Mouse (Mus musculus) adrenal gland, adult 2 months (tissue): Measurements from ENCODE around the gene Pafah1b1. TPM values are rescaled to one million over a fixed set of nuclear protein-coding genes. Genes with fewer than 3 reads are reported as not detected.
A peak's percentile ranks its signal among the peaks of the same experiment; 100 is the strongest.

Experiments
- DNase-seq: peaks from one replicate; pipeline ENCODE4 v3.0.0; 2021
- polyA plus RNA-seq: library from polyadenylated mRNA; depleted of rRNA; stranded (reverse); fragments of >200 nt; gene quantifications from 2 replicates; pipeline ENCODE4 v1.2.3, GENCODE M21; 2012
- total RNA-seq, 2 experiments: library from RNA; stranded (reverse); gene quantifications; 2 replicates each; pipeline ENCODE4 v1.2.3; 2021

The Pafah1b1 gene
- total and polyA plus RNA-seq, 3 experiments = 8.2 to 185 (median 171) TPM

GRCm38 (mm10) chr11:74721141-74721540 lies 3.3 kb downstream of the Pafah1b1 start:
- no peak for DNase-seq

DNA sequence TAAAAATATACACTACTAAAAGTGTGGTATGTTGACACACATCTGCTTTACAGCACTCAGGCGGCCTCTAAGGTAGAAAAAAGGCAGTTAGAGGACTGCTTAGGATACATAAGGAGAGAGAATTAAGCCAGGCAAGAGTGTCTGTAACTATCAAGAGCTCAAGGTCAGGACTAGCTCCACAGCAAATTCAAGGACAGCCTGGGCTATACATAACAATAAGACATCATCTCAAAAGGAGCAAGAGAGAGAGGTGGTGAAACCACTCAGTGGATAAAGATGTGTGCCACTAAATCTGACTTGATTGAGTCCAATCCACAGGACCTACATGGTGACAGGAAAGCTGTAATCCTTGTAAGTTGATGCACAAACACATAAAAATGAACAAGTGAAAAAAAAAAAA lies 3.8 kb downstream of the Pafah1b1 start:
- DNase-seq = no peak

GRCm38 (mm10) chr11:74715971-74716525 lies 8.4 kb downstream of the Pafah1b1 start:
- peak; percentile 34 for DNase-seq

DNA sequence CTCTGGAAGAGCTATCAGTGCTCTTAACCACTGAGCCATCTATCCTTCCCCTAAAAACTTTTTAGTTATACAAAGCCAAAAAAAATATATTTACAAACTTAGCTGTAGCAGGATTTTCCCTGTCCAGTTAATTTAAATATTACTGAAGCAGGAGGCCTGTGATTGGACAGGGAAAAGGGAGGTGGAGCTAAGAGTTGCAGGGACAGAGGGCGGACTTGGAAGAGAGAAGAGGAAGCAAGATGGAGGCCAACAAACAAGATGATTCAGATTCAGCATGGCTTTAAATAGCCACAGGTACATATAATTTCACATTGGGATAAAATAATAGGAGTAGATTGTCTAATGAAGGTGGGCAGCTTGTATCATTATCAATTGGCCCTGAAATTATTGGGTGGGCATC lies 13.8 kb downstream of the Pafah1b1 start:
- no peak for DNase-seq

DNA sequence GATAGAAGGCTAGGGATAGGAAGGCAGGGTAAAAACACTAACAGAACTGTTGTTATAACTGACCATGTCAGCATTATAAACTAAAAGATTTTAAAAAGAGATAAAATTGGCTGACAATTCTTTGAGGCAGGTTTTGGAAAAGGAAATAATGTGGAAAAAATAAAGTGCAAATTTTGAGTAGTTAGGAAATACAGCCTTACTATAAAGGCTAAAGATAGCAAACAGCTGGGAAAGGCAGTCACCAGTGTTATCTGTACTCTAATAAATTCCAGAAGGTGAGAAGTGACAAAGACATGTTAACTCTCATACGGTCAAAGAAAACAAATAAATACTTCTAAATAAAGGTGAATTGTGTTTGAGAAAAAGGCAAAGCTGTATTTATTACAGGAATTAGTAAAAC lies 15.7 kb downstream of the Pafah1b1 start:
- DNase-seq = no peak

- no peak for DNase-seq
These were observed 20.4 kb downstream of the Pafah1b1 start for GRCm38 (mm10) chr11:74704068-74704467.

DNA sequence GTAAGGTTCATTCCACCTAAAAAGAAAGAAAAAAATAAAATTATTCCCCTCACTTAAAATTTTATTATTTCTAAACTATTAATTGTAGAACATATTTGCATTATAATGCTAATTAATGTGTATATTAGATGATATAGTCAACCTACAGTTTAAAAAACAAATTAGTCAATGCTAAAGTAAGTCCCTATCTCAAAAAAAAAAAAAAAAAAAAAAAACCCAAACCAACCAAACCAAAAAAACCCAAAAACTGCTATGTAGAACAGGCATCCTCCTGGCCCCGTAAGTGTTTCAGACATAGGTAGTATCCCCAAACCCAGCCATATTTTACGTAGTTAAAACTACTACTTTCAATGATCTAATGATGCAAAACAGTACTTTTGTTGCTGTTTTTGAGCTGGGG lies 25.0 kb downstream of the Pafah1b1 start:
- DNase-seq = no peak

DNA sequence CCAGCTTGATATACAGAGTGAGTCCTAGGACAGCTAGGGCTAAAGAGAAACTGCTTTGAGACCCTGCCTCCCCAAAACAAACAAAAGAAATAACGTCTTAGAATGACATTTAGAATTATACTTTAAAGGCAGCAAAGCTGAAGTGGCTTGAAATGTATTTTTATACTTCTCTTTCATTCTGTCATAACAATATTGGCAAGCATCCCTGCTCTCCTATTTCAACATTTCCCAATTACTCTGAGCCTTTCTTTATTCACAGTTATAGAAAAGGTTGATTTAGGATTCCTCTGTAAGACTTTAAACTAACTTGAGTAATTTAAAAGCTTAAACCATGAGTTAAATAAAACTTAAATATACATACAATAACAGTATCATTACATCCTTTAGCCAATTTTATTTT lies 32.3 kb downstream of the Pafah1b1 start:
- no peak for DNase-seq

- no peak for DNase-seq
These were observed 49.3 kb downstream of the Pafah1b1 start for GRCm38 (mm10) chr11:74675156-74675555.

- no peak for DNase-seq
These were observed 49.8 kb downstream of the Pafah1b1 start for GRCm38 (mm10) chr11:74674713-74675112.

- no peak for DNase-seq
These were observed 50.9 kb downstream of the Pafah1b1 start for GRCm38 (mm10) chr11:74673561-74673960.

- no peak for DNase-seq
These were observed 51.5 kb downstream of the Pafah1b1 start for GRCm38 (mm10) chr11:74672901-74673513.

GRCm38 (mm10) chr11:74671839-74672238 lies 52.6 kb downstream of the Pafah1b1 start:
- DNase-seq = no peak

GRCm38 (mm10) chr11:74671013-74671412 lies 53.5 kb downstream of the Pafah1b1 start:
- DNase-seq = no peak

DNA sequence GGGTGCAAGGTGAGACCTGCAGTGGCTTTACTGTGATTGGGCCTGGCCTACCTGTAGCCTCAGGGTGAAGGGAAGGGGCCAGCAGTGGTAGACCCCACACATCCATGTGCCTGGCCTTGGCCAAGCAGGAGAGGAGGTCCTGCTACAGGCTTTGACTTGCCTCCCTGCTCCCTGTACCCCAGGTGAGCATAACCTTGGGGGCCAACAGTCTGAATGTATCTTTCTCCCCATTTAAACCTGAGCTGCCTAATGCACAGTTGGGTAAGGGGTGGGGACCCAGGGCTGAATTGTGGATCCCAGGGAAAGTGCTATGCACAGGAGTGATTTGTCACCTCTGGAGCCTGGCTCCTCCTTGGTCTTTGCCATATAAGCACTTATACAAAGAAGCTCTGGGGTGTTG lies 54.3 kb downstream of the Pafah1b1 start:
- DNase-seq = no peak

- DNase-seq = no peak
These were observed 55.5 kb downstream of the Pafah1b1 start for GRCm38 (mm10) chr11:74668971-74669370.

GRCm38 (mm10) chr11:74668466-74668865 lies 56.0 kb downstream of the Pafah1b1 start:
- DNase-seq = no peak

DNA sequence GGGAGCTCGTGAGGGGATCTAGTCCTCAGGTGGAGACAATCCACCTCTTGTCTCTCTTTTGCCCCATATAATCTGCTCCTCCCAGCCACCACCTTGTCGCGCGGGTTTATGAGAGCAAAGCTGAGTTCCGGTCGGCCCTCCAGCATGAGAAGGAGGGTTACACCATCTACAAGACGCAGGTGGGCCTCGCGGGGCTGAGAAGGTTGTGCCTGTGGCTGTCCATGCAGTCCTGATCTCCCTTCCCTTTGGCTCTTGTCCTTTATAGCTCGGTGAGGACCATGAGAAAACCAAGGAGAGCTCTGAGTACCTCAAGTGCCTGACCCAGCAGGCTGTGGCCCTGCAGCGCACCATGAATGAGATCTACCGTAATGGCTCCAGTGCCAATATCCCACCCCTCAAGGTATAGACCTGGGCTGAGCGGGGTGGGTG lies 56.9 kb downstream of the Pafah1b1 start:
- no peak for DNase-seq

DNA sequence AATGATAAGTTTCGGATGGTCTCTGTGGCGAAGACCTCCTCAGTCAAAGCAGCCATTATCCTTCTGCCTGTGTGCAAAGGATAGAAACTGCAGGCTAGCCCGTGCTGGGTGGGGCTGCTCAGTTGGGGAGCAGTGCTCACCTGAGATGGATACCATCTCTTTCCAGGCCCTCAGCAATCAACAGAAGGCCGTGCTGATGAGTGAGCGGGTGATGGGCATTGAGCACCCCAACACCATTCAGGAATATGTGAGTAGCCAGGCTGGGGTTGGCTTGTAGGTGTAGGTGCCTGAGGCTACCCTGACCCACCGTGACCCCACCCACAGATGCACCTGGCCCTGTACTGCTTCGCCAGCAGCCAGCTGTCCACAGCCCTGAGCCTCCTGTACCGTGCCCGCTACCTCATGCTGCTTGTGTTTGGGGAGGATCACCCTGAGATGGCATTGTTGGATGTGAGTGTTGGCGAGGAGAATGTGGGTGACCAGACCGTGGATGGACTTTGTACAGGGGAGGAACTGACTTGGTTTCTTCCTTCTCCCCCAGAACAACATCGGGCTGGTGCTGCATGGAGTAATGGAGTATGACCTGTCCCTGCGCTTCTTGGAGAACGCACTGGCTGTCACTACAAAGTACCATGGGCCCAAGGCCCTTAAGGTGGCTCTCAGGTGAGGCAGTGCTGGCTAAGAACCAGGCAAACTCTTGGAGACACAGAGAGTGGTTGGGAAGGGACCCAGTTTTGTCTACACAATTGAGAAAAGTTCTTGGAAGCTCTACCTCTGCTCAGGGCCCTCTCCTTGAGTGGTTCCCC lies 57.5 kb downstream of the Pafah1b1 start:
- DNase-seq = no peak

GRCm38 (mm10) chr11:74666284-74666652 lies 58.2 kb downstream of the Pafah1b1 start:
- peak; percentile 65 for DNase-seq

DNA sequence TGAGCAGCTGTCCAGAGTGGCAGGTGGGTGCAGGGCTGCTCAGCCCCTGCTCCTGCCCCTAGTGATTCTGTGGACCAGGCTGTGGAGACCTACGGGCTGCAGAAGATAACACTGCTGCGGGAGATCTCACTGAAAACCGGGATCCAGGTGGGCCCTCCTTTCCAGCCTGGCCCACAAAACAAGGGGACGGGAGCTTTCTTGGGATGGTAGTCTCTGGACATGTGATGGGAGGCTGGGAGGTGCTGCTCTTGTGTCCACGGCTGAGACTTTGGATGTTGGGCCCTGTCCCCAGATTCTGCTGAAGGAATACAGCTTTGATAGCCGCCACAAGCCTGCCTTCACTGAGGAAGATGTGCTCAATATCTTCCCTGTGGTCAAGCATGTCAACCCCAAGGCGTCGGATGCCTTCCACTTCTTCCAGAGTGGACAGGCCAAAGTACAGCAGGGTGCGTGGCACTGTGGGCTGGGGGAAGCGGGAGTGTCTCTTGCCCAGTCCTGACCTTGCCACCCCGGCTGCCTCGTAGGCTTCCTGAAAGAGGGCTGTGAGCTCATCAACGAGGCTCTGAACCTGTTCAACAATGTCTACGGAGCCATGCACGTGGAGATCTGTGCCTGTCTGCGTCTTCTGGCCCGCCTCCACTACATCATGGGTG lies 58.7 kb downstream of the Pafah1b1 start:
- peak; percentile 5 for DNase-seq

DNA sequence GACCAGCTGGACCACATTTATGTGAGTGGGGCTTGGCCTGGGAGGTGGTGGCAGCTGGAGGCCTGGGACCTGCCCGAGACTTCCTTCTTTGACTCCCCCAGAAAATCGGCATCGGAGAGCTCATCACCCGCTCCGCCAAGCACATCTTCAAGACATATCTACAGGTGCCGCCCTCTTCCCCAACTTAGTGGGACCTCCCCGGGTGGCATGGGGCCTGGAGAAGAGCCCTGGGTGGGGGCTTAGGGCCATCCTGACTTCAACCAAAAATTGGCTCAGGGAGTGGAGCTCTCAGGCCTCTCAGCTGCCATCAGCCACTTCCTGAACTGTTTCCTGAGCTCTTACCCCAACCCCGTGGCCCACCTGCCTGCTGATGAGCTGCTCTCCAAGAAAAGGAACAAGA lies 59.6 kb downstream of the Pafah1b1 start:
- peak; percentile 15 for DNase-seq

DNA sequence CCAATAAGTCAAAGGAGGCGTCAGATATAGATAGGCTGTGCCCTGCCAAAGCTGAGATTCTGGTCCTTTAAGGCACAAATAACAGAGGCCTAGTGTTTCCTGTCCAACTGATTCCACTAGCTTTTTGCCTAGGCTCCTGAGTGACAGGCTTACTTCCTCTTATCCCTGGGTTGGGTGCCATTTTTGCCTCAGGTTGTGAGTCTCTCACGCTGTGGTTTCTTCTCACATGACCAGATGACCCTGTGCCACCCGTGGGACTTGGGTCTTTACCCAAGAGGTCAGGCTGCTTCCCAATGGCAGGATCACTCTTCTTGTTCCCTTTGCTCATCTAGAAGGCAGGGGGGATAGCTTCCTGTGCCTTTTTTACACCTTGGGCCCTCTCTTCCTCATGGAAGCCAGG lies 60.2 kb downstream of the Pafah1b1 start:
- DNase-seq = no peak
